Mouse (Mus musculus) lung, postnatal 4 days (tissue): ENCODE measurements around the gene Lmod3.

Experiments
- DNase-seq, 2 experiments: peaks; one replicate each; pipeline ENCODE4 v3.0.0; 2021

Gene Lmod3

GRCm38 (mm10) chr6:97252711-97253221, at the start of gene Lmod3:
Lmod3 (minus strand) TSS chr6:97252759.
- peak in 1 of 2 experiments; percentile 30 for DNase-seq

GRCm38 (mm10) chr6:97302303-97302702, 49.7 kb upstream of the Lmod3 start:
- no peak for DNase-seq

DNA sequence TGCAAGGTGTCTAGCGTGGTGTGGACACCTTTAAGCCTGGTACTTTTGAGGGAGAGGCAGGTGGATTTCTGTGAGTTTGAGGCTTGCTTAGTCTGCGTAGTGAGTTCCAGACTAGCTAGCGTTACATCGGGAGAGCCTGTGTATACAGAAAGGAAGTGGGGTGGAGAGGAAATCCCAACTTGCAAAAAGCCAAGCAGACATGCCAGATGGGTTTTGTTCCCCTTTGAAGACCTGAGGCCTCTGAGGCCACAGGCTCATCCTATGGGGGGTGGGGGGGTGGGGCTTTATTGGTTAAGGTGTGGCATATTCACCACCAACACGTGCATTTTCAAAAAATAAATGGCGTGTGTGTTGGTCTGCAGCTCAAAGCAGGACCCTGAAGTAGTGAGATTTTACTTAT, 48.1 kb upstream of the Lmod3 start:
- no peak for DNase-seq

DNA sequence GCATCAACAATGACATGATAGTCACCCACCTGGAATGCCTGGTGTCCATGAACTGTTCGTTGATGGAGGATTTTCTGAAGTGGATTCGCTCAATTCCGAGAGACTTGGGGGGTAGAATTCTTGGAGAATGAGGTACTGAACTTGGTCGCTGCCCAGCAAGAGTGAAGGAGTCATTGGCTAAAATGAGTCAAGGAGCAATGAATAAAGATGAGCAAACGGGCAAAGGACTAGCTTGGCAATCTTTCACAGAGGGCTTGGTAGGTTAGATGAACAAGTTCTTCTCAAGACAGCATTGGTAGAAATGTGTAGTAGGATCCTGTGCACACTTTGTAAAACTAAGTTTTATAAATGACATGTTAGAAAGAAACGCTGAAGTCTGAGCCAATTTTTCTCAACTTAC, 47.6 kb upstream of the Lmod3 start:
- DNase-seq: no peak

GRCm38 (mm10) chr6:97297151-97297550, 44.6 kb upstream of the Lmod3 start:
- no peak for DNase-seq

- no peak for DNase-seq
Measured at GRCm38 (mm10) chr6:97295866-97296527, 43.4 kb upstream of the Lmod3 start.

GRCm38 (mm10) chr6:97295416-97295815, 42.9 kb upstream of the Lmod3 start:
- DNase-seq: no peak

GRCm38 (mm10) chr6:97293667-97294569, 41.4 kb upstream of the Lmod3 start:
- DNase-seq: peak; percentile 30 to 34

GRCm38 (mm10) chr6:97292894-97293293, 40.3 kb upstream of the Lmod3 start:
- peak in 1 of 2 experiments; percentile 36 for DNase-seq

GRCm38 (mm10) chr6:97292096-97292495, 39.5 kb upstream of the Lmod3 start:
- no peak for DNase-seq

GRCm38 (mm10) chr6:97291159-97291908, 38.8 kb upstream of the Lmod3 start:
- no peak for DNase-seq

DNA sequence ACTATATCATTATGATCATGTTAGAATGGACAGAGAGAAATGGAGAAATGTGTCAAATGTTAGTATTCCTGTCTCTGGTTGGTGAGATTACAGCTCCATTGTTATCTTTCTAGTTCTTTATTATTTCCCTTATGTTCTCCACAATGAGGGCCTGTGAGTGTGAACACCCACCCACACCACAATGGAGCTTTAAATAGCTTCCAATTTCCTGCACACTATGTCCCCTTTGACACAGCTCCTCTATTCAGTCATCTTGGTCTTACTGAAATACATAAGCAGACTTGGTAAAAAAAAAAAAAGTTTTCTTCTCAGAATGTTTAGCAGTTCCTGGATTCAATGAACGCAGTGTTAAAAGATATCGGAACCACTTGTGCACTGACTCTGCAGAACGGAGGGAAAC, 38.1 kb upstream of the Lmod3 start:
- DNase-seq: no peak

DNA sequence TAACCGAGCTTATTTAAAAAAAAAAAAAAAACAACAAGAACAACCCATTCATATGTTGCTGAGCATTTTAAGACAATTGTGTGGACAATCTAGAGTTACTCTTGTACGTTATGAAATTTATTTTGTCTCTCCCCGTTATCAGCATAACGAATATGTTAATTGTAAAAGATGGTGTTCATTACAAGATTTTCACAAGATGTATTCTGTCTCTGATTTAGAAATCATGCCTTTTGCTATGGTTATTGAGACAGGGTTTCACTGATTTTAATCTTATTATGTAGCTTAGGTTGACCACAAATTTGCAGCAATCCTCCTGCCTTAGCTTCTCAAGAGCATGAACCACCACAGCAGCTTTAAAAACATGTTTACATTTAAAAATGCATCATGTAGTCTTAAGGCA, 37.3 kb upstream of the Lmod3 start:
- DNase-seq: no peak

DNA sequence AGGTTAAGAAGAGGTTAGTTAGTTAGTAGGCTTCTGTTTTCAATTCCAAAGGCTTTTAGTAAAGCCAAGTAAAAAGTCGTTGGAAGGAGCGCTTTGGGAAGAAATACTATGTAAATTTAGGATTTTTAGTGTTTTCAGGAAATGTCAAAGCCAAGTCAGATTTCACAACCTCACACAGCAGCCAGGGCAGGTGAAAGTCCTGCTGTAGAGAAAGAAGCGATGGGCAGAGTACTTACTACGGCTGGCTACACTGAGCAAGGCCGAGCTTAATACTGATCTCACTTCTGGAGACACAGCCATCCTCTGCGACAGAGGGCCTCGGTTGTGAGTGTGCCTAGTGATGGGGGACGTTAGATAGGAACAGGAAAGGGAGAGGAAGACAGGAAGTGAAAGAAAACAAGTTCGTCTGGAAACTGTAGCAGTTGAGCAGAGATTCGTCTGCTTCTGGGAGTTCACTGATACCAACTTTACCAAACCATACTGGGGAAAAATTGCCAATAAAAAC, 36.8 kb upstream of the Lmod3 start:
- no peak for DNase-seq

- no peak for DNase-seq
Measured at GRCm38 (mm10) chr6:97288047-97288855, 35.7 kb upstream of the Lmod3 start.

GRCm38 (mm10) chr6:97286332-97286731, 33.8 kb upstream of the Lmod3 start:
- no peak for DNase-seq

- DNase-seq: no peak
Measured at GRCm38 (mm10) chr6:97283676-97284075, 31.1 kb upstream of the Lmod3 start.

DNA sequence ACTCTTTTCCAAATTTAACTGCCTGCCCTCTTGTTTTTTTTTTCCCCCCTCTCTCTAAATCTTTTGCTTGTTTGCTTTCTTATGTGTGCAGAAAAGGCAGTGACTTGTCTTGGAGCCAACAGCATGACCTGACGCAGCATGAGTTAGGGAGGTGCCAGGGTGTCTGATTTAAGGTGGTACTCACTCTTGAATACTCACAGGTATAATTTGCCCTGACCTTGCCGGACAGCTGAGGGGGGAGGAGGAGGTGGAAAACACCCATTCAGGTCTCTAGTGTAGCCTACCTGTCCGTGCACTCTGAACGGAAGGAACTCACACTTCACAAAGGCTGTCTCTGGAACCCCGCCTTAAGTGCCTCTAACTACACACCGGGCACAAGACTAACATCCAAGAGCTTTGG, 26.3 kb upstream of the Lmod3 start:
- DNase-seq: no peak

- DNase-seq: peak; percentile 67 to 85
Measured at GRCm38 (mm10) chr6:97278014-97278787, 25.6 kb upstream of the Lmod3 start.

DNA sequence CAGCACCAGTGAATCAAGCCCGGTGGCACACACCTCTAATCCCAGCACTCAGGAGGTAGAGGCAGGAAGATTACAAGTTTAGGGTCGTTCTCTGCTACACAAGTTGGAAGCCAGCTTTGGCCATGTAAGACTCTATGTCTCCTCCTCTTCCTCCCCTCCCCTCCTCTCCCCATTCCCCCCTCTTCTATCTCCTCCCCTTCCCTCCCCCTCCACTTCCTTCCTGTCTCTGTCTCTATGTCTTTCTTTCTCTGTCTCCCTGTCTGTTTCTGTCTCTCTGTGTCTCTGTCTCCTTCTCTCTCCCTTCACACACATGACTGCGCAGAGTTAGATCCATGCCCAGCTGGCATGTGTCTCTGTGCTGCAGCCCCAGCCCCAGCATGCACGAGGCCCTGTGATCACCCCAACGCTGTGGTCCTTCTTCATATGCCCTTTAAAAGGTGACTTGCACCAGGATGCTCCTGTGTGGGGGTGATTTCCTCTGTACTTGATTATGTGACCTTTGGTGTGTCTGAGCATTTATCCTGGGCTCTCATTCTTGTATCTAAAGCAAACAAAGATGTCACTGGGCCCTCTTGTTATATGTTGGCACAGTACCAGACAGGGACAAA, 24.4 kb upstream of the Lmod3 start:
- no peak for DNase-seq

- DNase-seq: no peak
Measured at GRCm38 (mm10) chr6:97276366-97276765, 23.8 kb upstream of the Lmod3 start.
